Mouse (Mus musculus) frontal cortex, postnatal 36 days (tissue): ENCODE measurements around the gene Krtap9-3.
A peak's percentile ranks its signal among the peaks of the same experiment; 100 is the strongest.
"Not testable (repeated sequence)": the region's sequence is repeated elsewhere in the genome, so short reads cannot be mapped to it uniquely, and the experiment has no call there.

ENCODE experiments used
- DNase-seq, 2 experiments: peaks; one replicate each; pipeline ENCODE4 v3.0.0; 2022; ENCODE audit warnings: low spot score in 2 of 2

The Krtap9-3 gene

GRCm38 (mm10) chr11:99597742-99598141 is at the start of gene Krtap9-3:
TSS of gene Krtap9-3 (minus strand) at chr11:99598105.
- not testable (repeated sequence) for DNase-seq

- peak in 1 of 2 experiments; percentile 28 for DNase-seq
Measured at GRCm38 (mm10) chr11:99646444-99646843, 48.5 kb upstream of the Krtap9-3 start.

GRCm38 (mm10) chr11:99644351-99644750 is 46.4 kb upstream of the Krtap9-3 start:
- no peak for DNase-seq

GRCm38 (mm10) chr11:99643635-99644139 is 45.8 kb upstream of the Krtap9-3 start, which contains the start of gene Krtap4-7:
TSS of gene Krtap4-7 (minus strand) at chr11:99644089.
- not testable (repeated sequence) for DNase-seq

- DNase-seq: no peak
Measured at GRCm38 (mm10) chr11:99640926-99641325, 43.0 kb upstream of the Krtap9-3 start.

- DNase-seq: peak in 1 of 2 experiments; percentile 41
Measured at GRCm38 (mm10) chr11:99637086-99637485, 39.2 kb upstream of the Krtap9-3 start.

GRCm38 (mm10) chr11:99634653-99635134 is 36.8 kb upstream of the Krtap9-3 start, which contains the start of gene Krtap4-2:
TSS of gene Krtap4-2 (minus strand) at chr11:99635084.
- no peak for DNase-seq

GRCm38 (mm10) chr11:99633293-99633692 is 35.4 kb upstream of the Krtap9-3 start:
- DNase-seq: peak in 1 of 2 experiments; percentile 51

GRCm38 (mm10) chr11:99630890-99631289 is 33.0 kb upstream of the Krtap9-3 start:
- DNase-seq: no peak

GRCm38 (mm10) chr11:99628138-99628537 is 30.2 kb upstream of the Krtap9-3 start, which contains the start of gene Krtap4-1:
TSS of gene Krtap4-1 (minus strand) at chr11:99628238.
- DNase-seq: no peak

- no peak for DNase-seq
Measured at GRCm38 (mm10) chr11:99620335-99620734, 22.4 kb upstream of the Krtap9-3 start, which contains the start of gene Gm11562. TSS of gene Gm11562 (minus strand) at chr11:99620435.

GRCm38 (mm10) chr11:99614796-99615363 is 17.0 kb upstream of the Krtap9-3 start, which contains the start of gene Krtap2-4:
TSS of gene Krtap2-4 (minus strand) at chr11:99614846.
- no peak for DNase-seq

GRCm38 (mm10) chr11:99610089-99610488 is 12.2 kb upstream of the Krtap9-3 start, which contains the start of gene Gm11937:
TSS of gene Gm11937 (minus strand) at chr11:99610189.
- DNase-seq: not testable (repeated sequence)

- DNase-seq: peak; percentile 22 to 67
Measured at GRCm38 (mm10) chr11:99609126-99609525, 11.2 kb upstream of the Krtap9-3 start.

GRCm38 (mm10) chr11:99603208-99603607 is 5.3 kb upstream of the Krtap9-3 start, which contains the start of gene Gm11938:
TSS of gene Gm11938 (minus strand) at chr11:99603308.
- DNase-seq: not testable (repeated sequence)

- no peak for DNase-seq
Measured at GRCm38 (mm10) chr11:99590981-99591380, 6.9 kb downstream of the Krtap9-3 start, which contains the start of gene Krtap1-3. TSS of gene Krtap1-3 (minus strand) at chr11:99591339.

GRCm38 (mm10) chr11:99585096-99585495 is 12.8 kb downstream of the Krtap9-3 start:
- DNase-seq: peak; percentile 17 to 27

GRCm38 (mm10) chr11:99583245-99583704 is 14.6 kb downstream of the Krtap9-3 start, which contains the start of gene Krtap1-4:
TSS of gene Krtap1-4 (minus strand) at chr11:99583654.
- DNase-seq: no peak

GRCm38 (mm10) chr11:99581564-99581963 is 16.3 kb downstream of the Krtap9-3 start:
- no peak for DNase-seq

- no peak for DNase-seq
Measured at GRCm38 (mm10) chr11:99581051-99581450, 16.9 kb downstream of the Krtap9-3 start.

GRCm38 (mm10) chr11:99580636-99581035 is 17.3 kb downstream of the Krtap9-3 start, which contains the start of gene Krtap1-5:
TSS of gene Krtap1-5 (minus strand) at chr11:99581016.
- DNase-seq: no peak

GRCm38 (mm10) chr11:99574106-99574505 is 23.8 kb downstream of the Krtap9-3 start:
- DNase-seq: peak; percentile 54 to 62
